Mouse (Mus musculus) hindbrain, postnatal 0 days (tissue): ENCODE results near the gene Igsf9b. TPM values are rescaled to one million over a fixed set of nuclear protein-coding genes. Genes with fewer than 3 reads are reported as not detected.

Experiments
- ATAC-seq: fragments of 200-750 bp; cut with Nextera tagmentation; 2 replicates; pipeline ENCODE4 v1.8.0; 2017; ENCODE audit warnings: mild to moderate bottlenecking, moderate TSS enrichment, moderate library complexity
- DNase-seq: peaks from one replicate; pipeline ENCODE4 v3.0.0-alpha.2; 2015; ENCODE audit warnings: low spot score
- H3K27ac ChIP-seq: fragments of 300-500 bp; sonication (generic); 2 replicates; pipeline ENCODE4 v1.5.1; 2014; ENCODE audit warnings: mild to moderate bottlenecking
- H3K27me3 ChIP-seq: fragments of 300-500 bp; sonication (generic); 2 replicates; pipeline ENCODE4 v1.6.1; 2014; ENCODE audit warnings: low read length, mixed read lengths; ENCODE audit not compliant: insufficient read depth
- H3K36me3 ChIP-seq: fragments of 300-500 bp; sonication (generic); 2 replicates; pipeline ENCODE4 v1.6.1; 2014; ENCODE audit warnings: low read length, mixed read lengths; ENCODE audit not compliant: insufficient read depth
- H3K4me1 ChIP-seq: fragments of 300-500 bp; sonication (generic); 2 replicates; pipeline ENCODE4 v1.6.1; 2014; ENCODE audit warnings: antibody characterized with exemption, low read length, mixed read lengths; ENCODE audit not compliant: insufficient read depth
- H3K4me2 ChIP-seq: fragments of 300-500 bp; sonication (generic); 2 replicates; pipeline ENCODE4 v1.6.1; 2014; ENCODE audit warnings: low read depth, mild to moderate bottlenecking, low read length, moderate library complexity, mixed read lengths
- H3K4me3 ChIP-seq: fragments of 300-500 bp; sonication (generic); 2 replicates; pipeline ENCODE4 v1.5.1; 2014; ENCODE audit warnings: low read length
- H3K9ac ChIP-seq: fragments of 300-500 bp; sonication (generic); replicated peaks from 2 replicates; pipeline ENCODE4 v1.6.1; 2014; ENCODE audit warnings: mild to moderate bottlenecking, low read length, moderate library complexity, mixed read lengths
- H3K9me3 ChIP-seq: fragments of 300-500 bp; sonication (generic); 2 replicates; pipeline ENCODE4 v1.6.1; 2016; ENCODE audit warnings: low read length, mixed read lengths
- CTCF ChIP-seq: IDR thresholded peaks from 2 replicates; pipeline ENCODE4 v1.5.1; 2016; ENCODE audit warnings: antibody characterized with exemption, control low read depth, low read depth
- WGBS: fragments of 180-500 bp; shearing (Covaris S2); extraction: QIAGEN DNeasy Blood & Tissue Kit; methylation state at CpG from one replicate; pipeline ENCODE4 v1.1.7; 2014; 5-methylcytosine and 5-hydroxymethylcytosine counted together
- polyA plus RNA-seq: library from polyadenylated mRNA; unstranded; fragments of >200 nt; fragmentation: Nextera tagmentation; extraction: Ambion mirVana; gene quantifications from 2 replicates; pipeline ENCODE4 v1.2.1, GENCODE M21; 2015
- total RNA-seq: library from RNA; depleted of rRNA; stranded (reverse); fragments of >200 nt; gene quantifications from 2 replicates; pipeline ENCODE4 v1.2.3, GENCODE M21; 2014

The Igsf9b gene
- total and polyA plus RNA-seq, 2 experiments from 2014 or later = 21.4 to 89.9 TPM

DNA sequence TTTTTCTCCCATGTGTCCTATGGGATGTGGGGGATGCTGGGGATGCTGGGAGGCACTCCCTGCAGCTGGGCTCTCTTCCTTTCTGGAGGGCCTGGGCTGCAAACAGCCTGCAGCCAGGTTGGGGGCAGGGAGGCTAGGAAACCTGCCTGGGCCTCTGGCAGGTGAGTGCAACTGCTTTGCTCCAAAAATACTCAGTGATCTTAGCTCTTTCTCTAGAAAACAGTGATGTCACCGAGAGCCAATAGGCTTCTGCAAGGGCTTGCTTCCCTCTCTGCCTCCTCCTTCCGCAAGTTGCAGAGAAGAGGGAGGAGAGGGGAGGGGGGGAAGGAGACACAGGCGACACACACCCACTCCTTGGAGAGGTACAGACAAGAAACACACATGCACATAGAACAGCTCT lies 8.3 kb downstream of the Igsf9b start:
- H3K9ac ChIP-seq = no peak overlapping the region

GRCm38 (mm10) chr9:27308045-27308444 lies 9.0 kb downstream of the Igsf9b start:
- Histone ChIP-seq H3K27me3 (no peaks in the 10 kb centered on the region), H3K4me3 (no peak overlapping the region), H3K4me1 (peaks cover 48% of the 10 kb centered on the region), H3K27ac (peak overlapping the region; percentile 89), H3K9ac (peak overlapping the region; percentile 37; the same call in 1 of the 2 replicates), H3K4me2 (no peak overlapping the region), H3K9me3 (no peaks in the 10 kb centered on the region), H3K36me3 (0 out of 2 replicates have a peak, but pooled peaks cover 5% of the 10 kb centered on the region)
- DNase-seq (no peak), ATAC-seq (no peak)
- TF ChIP-seq CTCF = no peak
- WGBS = 43% methylated on average over 7 of the region's 7 CpGs

More for the DNA sequence above, 8.3 kb downstream of the Igsf9b start:
- peak overlapping the region; percentile 89 for H3K27ac ChIP-seq
- peak; percentile 82 for ATAC-seq
- DNase-seq = peak; percentile 84
- 14% methylated on average over 2 of the region's 3 CpGs for WGBS
- no peak overlapping the region for H3K4me2 ChIP-seq
- 0 out of 2 replicates have a peak, but pooled peaks cover 5% of the 10 kb centered on the region for H3K36me3 ChIP-seq
- H3K4me1 ChIP-seq = peaks cover 56% of the 10 kb centered on the region
- H3K9me3 ChIP-seq = no peaks in the 10 kb centered on the region
- no peaks in the 10 kb centered on the region for H3K27me3 ChIP-seq
- no peak for TF ChIP-seq CTCF
- H3K4me3 ChIP-seq = no peak overlapping the region

DNA sequence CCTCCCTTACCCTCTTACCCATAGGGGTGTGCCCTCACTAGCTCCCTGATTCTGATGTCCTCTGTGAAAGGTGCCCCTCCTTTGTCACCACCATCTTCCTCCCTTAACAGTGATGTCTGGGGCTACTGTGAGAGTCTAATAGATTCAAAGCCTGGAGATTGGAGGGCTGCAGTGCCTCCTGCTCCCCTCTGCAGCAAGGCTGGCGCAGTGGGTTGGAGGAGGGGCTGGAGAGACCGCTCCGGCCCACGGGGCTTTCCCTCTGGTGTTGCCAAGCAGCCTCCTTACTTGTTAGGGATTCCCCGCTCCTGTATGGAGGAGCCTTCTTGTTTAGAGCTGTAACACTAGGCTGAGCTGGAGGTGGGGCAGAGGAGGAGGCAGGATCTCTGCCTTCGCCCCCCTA lies 9.6 kb downstream of the Igsf9b start:
- Histone ChIP-seq H3K9me3 (no peaks in the 10 kb centered on the region), H3K4me1 (peaks cover 43% of the 10 kb centered on the region), H3K27me3 (no peaks in the 10 kb centered on the region), H3K27ac (peak overlapping the region; percentile 89), H3K36me3 (0 out of 2 replicates have a peak, but pooled peaks cover 5% of the 10 kb centered on the region), H3K4me3 (no peak overlapping the region), H3K4me2 (peak overlapping the region; percentile 25; the same call in 1 of the 2 replicates), H3K9ac (peak overlapping the region; percentile 37; the same call in 1 of the 2 replicates)
- peak; percentile 83 for ATAC-seq
- DNase-seq = peak; percentile 83
- peak; percentile 70 for TF ChIP-seq CTCF
- WGBS = 11% methylated on average over 6 of the region's 6 CpGs

GRCm38 (mm10) chr9:27310005-27310404 lies 11.0 kb downstream of the Igsf9b start:
- peaks cover 36% of the 10 kb centered on the region for H3K4me1 ChIP-seq
- peaks cover 5% of the 10 kb centered on the region; the same call in 1 of the 2 replicates for H3K36me3 ChIP-seq
- no peak overlapping the region for H3K9ac ChIP-seq
- H3K4me2 ChIP-seq = no peak overlapping the region
- DNase-seq (no peak), ATAC-seq (no peak)
- no peaks in the 10 kb centered on the region for H3K9me3 ChIP-seq
- 39% methylated on average over 4 of the region's 4 CpGs for WGBS
- TF ChIP-seq CTCF = no peak
- no peaks in the 10 kb centered on the region for H3K27me3 ChIP-seq
- H3K27ac ChIP-seq = no peak overlapping the region
- H3K4me3 ChIP-seq = no peak overlapping the region

DNA sequence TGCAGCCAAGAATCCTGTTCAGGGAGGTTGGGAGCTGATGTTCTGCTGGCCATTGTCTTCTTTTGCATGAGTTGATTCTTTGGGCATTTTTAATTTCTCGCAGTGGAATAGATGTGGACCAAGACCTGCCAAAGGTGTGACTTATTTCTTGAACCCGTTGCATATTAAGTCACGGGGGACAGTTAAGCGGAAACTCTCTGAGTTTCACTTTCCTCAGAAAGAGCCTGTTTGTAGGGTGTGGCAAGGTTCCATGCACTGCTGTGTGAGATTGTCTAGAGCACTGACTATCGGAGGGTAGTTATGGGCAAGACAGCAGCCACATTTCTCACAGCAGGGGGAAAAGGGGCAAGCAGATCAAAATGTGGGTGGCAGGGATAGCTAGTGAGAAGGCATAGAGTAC lies 14.4 kb downstream of the Igsf9b start:
- no peak overlapping the region for H3K4me2 ChIP-seq
- no peaks in the 10 kb centered on the region for H3K27me3 ChIP-seq
- no peak for DNase-seq
- no peak for ATAC-seq
- H3K36me3 ChIP-seq = peaks cover 14% of the 10 kb centered on the region
- H3K9me3 ChIP-seq = no peaks in the 10 kb centered on the region
- H3K4me3 ChIP-seq = no peak overlapping the region
- H3K27ac ChIP-seq = no peak overlapping the region
- 90% methylated on average over 5 of the region's 5 CpGs for WGBS
- H3K9ac ChIP-seq = no peak overlapping the region
- H3K4me1 ChIP-seq = peaks cover 8% of the 10 kb centered on the region; the same call in 1 of the 2 replicates
- TF ChIP-seq CTCF = no peak

GRCm38 (mm10) chr9:27321267-27321666 lies 22.3 kb downstream of the Igsf9b start:
- H3K27me3 ChIP-seq = no peaks in the 10 kb centered on the region
- no peak for TF ChIP-seq CTCF
- H3K4me1 ChIP-seq = no peaks in the 10 kb centered on the region
- ATAC-seq = no peak
- no peak overlapping the region for H3K4me2 ChIP-seq
- no peak overlapping the region for H3K9ac ChIP-seq
- WGBS = 86% methylated on average over 8 of the region's 8 CpGs
- H3K27ac ChIP-seq = no peak overlapping the region
- DNase-seq = no peak
- H3K4me3 ChIP-seq = no peak overlapping the region
- no peaks in the 10 kb centered on the region for H3K9me3 ChIP-seq
- peaks cover 37% of the 10 kb centered on the region for H3K36me3 ChIP-seq

GRCm38 (mm10) chr9:27322277-27322676 lies 23.3 kb downstream of the Igsf9b start:
- H3K36me3 ChIP-seq = peaks cover 37% of the 10 kb centered on the region
- WGBS = 42% methylated on average over 7 of the region's 7 CpGs
- H3K27me3 ChIP-seq = no peaks in the 10 kb centered on the region
- ATAC-seq = no peak
- no peak overlapping the region for H3K4me3 ChIP-seq
- H3K4me1 ChIP-seq = no peaks in the 10 kb centered on the region
- TF ChIP-seq CTCF = no peak
- peak; percentile 59 for DNase-seq
- no peaks in the 10 kb centered on the region for H3K9me3 ChIP-seq
- H3K27ac ChIP-seq = no peak overlapping the region
- no peak overlapping the region for H3K9ac ChIP-seq
- H3K4me2 ChIP-seq = no peak overlapping the region
